Mouse (Mus musculus) intestine, embryonic 16.5 days (tissue): ENCODE data around the gene Gbf1. TPM values are rescaled to one million over a fixed set of nuclear protein-coding genes. Genes with fewer than 3 reads are reported as not detected.
A peak's percentile ranks its signal among the peaks of the same experiment; 100 is the strongest.
"Not testable (repeated sequence)": the region's sequence is repeated elsewhere in the genome, so short reads cannot be mapped to it uniquely, and the experiment has no call there.

Experiments used
- ATAC-seq: fragments of 200-750 bp; cut with Nextera tagmentation; 2 replicates; pipeline ENCODE4 v1.8.0; 2017; ENCODE audit warnings: moderate TSS enrichment, moderate library complexity
- H3K27ac ChIP-seq: fragments of 300-500 bp; sonication (generic); 2 replicates; pipeline ENCODE4 v1.5.1; 2014; ENCODE audit warnings: mild to moderate bottlenecking, low read length
- H3K27me3 ChIP-seq: fragments of 300-500 bp; sonication (generic); replicated peaks from 2 replicates; pipeline ENCODE4 v1.6.1; 2014; ENCODE audit warnings: low read length, control low read depth, mixed read lengths; ENCODE audit not compliant: control insufficient read depth, insufficient read depth
- H3K36me3 ChIP-seq: fragments of 300-500 bp; sonication (generic); 2 replicates; pipeline ENCODE4 v1.6.1; 2014; ENCODE audit warnings: low read length, control low read depth; ENCODE audit not compliant: control insufficient read depth, insufficient read depth
- H3K4me1 ChIP-seq: fragments of 300-500 bp; sonication (generic); 2 replicates; pipeline ENCODE4 v1.6.1; 2014; ENCODE audit warnings: low read length, control low read depth, mixed read lengths; ENCODE audit not compliant: control insufficient read depth, insufficient read depth
- H3K4me2 ChIP-seq: fragments of 300-500 bp; sonication (generic); 2 replicates; pipeline ENCODE4 v1.6.1; 2014; ENCODE audit warnings: low read depth, low read length, control low read depth
- H3K4me3 ChIP-seq: fragments of 300-500 bp; sonication (generic); 2 replicates; pipeline ENCODE4 v1.5.1; 2014; ENCODE audit warnings: mild to moderate bottlenecking, low read length
- H3K9ac ChIP-seq: fragments of 300-500 bp; sonication (generic); 2 replicates; pipeline ENCODE4 v1.6.1; 2014; ENCODE audit warnings: low read depth, low read length
- H3K9me3 ChIP-seq: fragments of 300-500 bp; sonication (generic); 2 replicates; pipeline ENCODE4 v1.6.1; 2016; ENCODE audit warnings: low read length, control low read depth; ENCODE audit not compliant: control insufficient read depth
- WGBS: fragments of 180-500 bp; shearing (Covaris S2); extraction: QIAGEN DNeasy Blood & Tissue Kit; methylation state at CpG from one replicate; pipeline ENCODE4 v1.1.7; 2014; 5-methylcytosine and 5-hydroxymethylcytosine counted together
- polyA plus RNA-seq: library from polyadenylated mRNA; unstranded; fragments of >200 nt; fragmentation: Nextera tagmentation; extraction: Ambion mirVana; gene quantifications from 2 replicates; pipeline ENCODE4 v1.2.1, GENCODE M21; 2015

The Gbf1 gene
- polyA plus RNA-seq, 1 experiment from 2014 or later = 33.6 TPM

GRCm38 (mm10) chr19:46204166-46204565 lies 51.9 kb downstream of the Gbf1 start:
- Histone ChIP-seq H3K4me2 (no peak overlapping the region), H3K4me3 (no peak overlapping the region), H3K27ac (no peak overlapping the region), H3K9ac (no peak overlapping the region), H3K27me3 (no peaks in the 10 kb centered on the region), H3K9me3 (no peaks in the 10 kb centered on the region), H3K4me1 (no peaks in the 10 kb centered on the region), H3K36me3 (no peaks in the 10 kb centered on the region)
- ATAC-seq = no peak
- 92% methylated on average over 6 of the region's 6 CpGs for WGBS

- H3K9me3 ChIP-seq = no peaks in the 10 kb centered on the region
- H3K9ac ChIP-seq = no peak overlapping the region
- H3K4me3 ChIP-seq = no peak overlapping the region
- H3K27ac ChIP-seq = no peak overlapping the region
- no peaks in the 10 kb centered on the region for H3K36me3 ChIP-seq
- H3K4me1 ChIP-seq = no peaks in the 10 kb centered on the region
- 92% methylated on average over 6 of the region's 6 CpGs for WGBS
- no peak overlapping the region for H3K4me2 ChIP-seq
- H3K27me3 ChIP-seq = no peaks in the 10 kb centered on the region
- ATAC-seq = no peak
Observed at GRCm38 (mm10) chr19:46205680-46206079, 53.4 kb downstream of the Gbf1 start.

GRCm38 (mm10) chr19:46210951-46211350 lies 58.6 kb downstream of the Gbf1 start:
- ATAC-seq = no peak
- Histone ChIP-seq H3K36me3 (no peaks in the 10 kb centered on the region), H3K9ac (no peak overlapping the region), H3K4me2 (no peak overlapping the region), H3K27ac (no peak overlapping the region), H3K27me3 (no peaks in the 10 kb centered on the region), H3K9me3 (no peaks in the 10 kb centered on the region), H3K4me1 (peaks cover 6% of the 10 kb centered on the region), H3K4me3 (no peak overlapping the region)

GRCm38 (mm10) chr19:46214541-46214940 lies 62.2 kb downstream of the Gbf1 start:
- Histone ChIP-seq H3K9ac (no peak overlapping the region), H3K4me3 (no peak overlapping the region), H3K27me3 (no peaks in the 10 kb centered on the region), H3K4me2 (no peak overlapping the region), H3K27ac (no peak overlapping the region), H3K36me3 (no peaks in the 10 kb centered on the region), H3K4me1 (peaks cover 6% of the 10 kb centered on the region), H3K9me3 (no peaks in the 10 kb centered on the region)
- 76% methylated on average over 5 of the region's 5 CpGs for WGBS
- no peak for ATAC-seq

GRCm38 (mm10) chr19:46215401-46215800 lies 63.1 kb downstream of the Gbf1 start:
- Histone ChIP-seq H3K9me3 (no peaks in the 10 kb centered on the region), H3K27me3 (no peaks in the 10 kb centered on the region), H3K36me3 (no peaks in the 10 kb centered on the region), H3K4me1 (peaks cover 6% of the 10 kb centered on the region), H3K4me3 (no peak overlapping the region), H3K27ac (peak overlapping the region; percentile 39; the same call in 1 of the 2 replicates), H3K4me2 (no peak overlapping the region), H3K9ac (no peak overlapping the region)
- peak; percentile 55; the same call in 1 of the 2 replicates for ATAC-seq
- 28% methylated on average over 3 of the region's 3 CpGs for WGBS

- 51% methylated on average over 1 of the region's 1 CpGs for WGBS
- Histone ChIP-seq H3K9me3 (no peaks in the 10 kb centered on the region), H3K4me3 (no peak overlapping the region), H3K27me3 (no peaks in the 10 kb centered on the region), H3K36me3 (no peaks in the 10 kb centered on the region), H3K4me1 (peaks cover 6% of the 10 kb centered on the region), H3K9ac (no peak overlapping the region), H3K4me2 (no peak overlapping the region), H3K27ac (no peak overlapping the region)
- no peak for ATAC-seq
Observed at GRCm38 (mm10) chr19:46216716-46217115, 64.4 kb downstream of the Gbf1 start.

GRCm38 (mm10) chr19:46217347-46217746 lies 65.0 kb downstream of the Gbf1 start:
- not testable (repeated sequence) for H3K27ac ChIP-seq, H3K36me3 ChIP-seq, H3K27me3 ChIP-seq, H3K4me3 ChIP-seq, H3K9me3 ChIP-seq, ATAC-seq, H3K4me2 ChIP-seq, H3K4me1 ChIP-seq, H3K9ac ChIP-seq

- no peaks in the 10 kb centered on the region for H3K27me3 ChIP-seq
- peaks cover 6% of the 10 kb centered on the region for H3K4me1 ChIP-seq
- no peak for ATAC-seq
- no peaks in the 10 kb centered on the region for H3K9me3 ChIP-seq
- no peak overlapping the region for H3K27ac ChIP-seq
- WGBS = 82% methylated on average over 5 of the region's 5 CpGs
- no peak overlapping the region for H3K9ac ChIP-seq
- no peaks in the 10 kb centered on the region for H3K36me3 ChIP-seq
- no peak overlapping the region for H3K4me2 ChIP-seq
- no peak overlapping the region for H3K4me3 ChIP-seq
Observed at GRCm38 (mm10) chr19:46220116-46220515, 67.8 kb downstream of the Gbf1 start.

GRCm38 (mm10) chr19:46223118-46223517 lies 70.8 kb downstream of the Gbf1 start:
- Histone ChIP-seq H3K4me2 (no peak overlapping the region), H3K4me3 (no peak overlapping the region), H3K27me3 (no peaks in the 10 kb centered on the region), H3K9me3 (no peaks in the 10 kb centered on the region), H3K36me3 (no peaks in the 10 kb centered on the region), H3K9ac (no peak overlapping the region), H3K27ac (no peak overlapping the region), H3K4me1 (peaks cover 3% of the 10 kb centered on the region; the same call in 1 of the 2 replicates)
- WGBS = 81% methylated on average over 4 of the region's 4 CpGs
- no peak for ATAC-seq

- Histone ChIP-seq H3K27ac (no peak overlapping the region), H3K9ac (no peak overlapping the region), H3K4me1 (peaks cover 3% of the 10 kb centered on the region; the same call in 1 of the 2 replicates), H3K9me3 (no peaks in the 10 kb centered on the region), H3K4me3 (no peak overlapping the region), H3K4me2 (no peak overlapping the region), H3K36me3 (no peaks in the 10 kb centered on the region), H3K27me3 (no peaks in the 10 kb centered on the region)
- no peak for ATAC-seq
- WGBS = 73% methylated on average over 2 of the region's 2 CpGs
Observed at GRCm38 (mm10) chr19:46224882-46225281, 72.6 kb downstream of the Gbf1 start.
